Mouse (Mus musculus): ENCODE measurements around the gene Il12rb2. TPM values are rescaled to one million over a fixed set of nuclear protein-coding genes. Genes with fewer than 3 reads are reported as not detected.

The Il12rb2 gene
- polyA plus RNA-seq, 1 experiment from 2014 or later = not detected

- Histone ChIP-seq H3K27ac (no peak overlapping the region), H3K36me3 (peaks cover 34% of the 10 kb centered on the region), H3K9ac (replicated peaks) (no peak overlapping the region), H3K4me2 (replicated peaks) (no peak overlapping the region), H3K4me1 (replicated peaks) (no peaks in the 10 kb centered on the region), H3K9me3 (no peaks in the 10 kb centered on the region), H3K4me3 (replicated peaks) (no peak overlapping the region), H3K27me3 (no peaks in the 10 kb centered on the region)
- ATAC-seq = no peak
- WGBS = 91% methylated on average over 1 of the region's 1 CpGs
Observed at GRCm38 (mm10) chr6:67282897-67283296, 93.1 kb downstream of the Il12rb2 start.

GRCm38 (mm10) chr6:67281614-67282197 lies 94.3 kb downstream of the Il12rb2 start:
- WGBS = 93% methylated on average over 9 of the region's 9 CpGs
- Histone ChIP-seq H3K9ac (replicated peaks) (no peak overlapping the region), H3K27me3 (no peaks in the 10 kb centered on the region), H3K4me2 (replicated peaks) (no peak overlapping the region), H3K4me3 (replicated peaks) (no peak overlapping the region), H3K27ac (no peak overlapping the region), H3K36me3 (peaks cover 34% of the 10 kb centered on the region), H3K9me3 (no peaks in the 10 kb centered on the region), H3K4me1 (replicated peaks) (no peaks in the 10 kb centered on the region)
- ATAC-seq = no peak

- peaks cover 46% of the 10 kb centered on the region for H3K36me3 ChIP-seq
- no peak for ATAC-seq
Observed at GRCm38 (mm10) chr6:67277944-67278343, 98.0 kb downstream of the Il12rb2 start.

GRCm38 (mm10) chr6:67269459-67269858 lies 106.5 kb downstream of the Il12rb2 start:
- ATAC-seq = no peak
- H3K4me2 ChIP-seq (replicated peaks) = peak overlapping the region; percentile 58
- H3K4me3 ChIP-seq (replicated peaks) = peak overlapping the region; percentile 100
- H3K27me3 ChIP-seq = no peaks in the 10 kb centered on the region
- peaks cover 16% of the 10 kb centered on the region for H3K36me3 ChIP-seq
- H3K9me3 ChIP-seq = no peaks in the 10 kb centered on the region
- no peak overlapping the region for H3K27ac ChIP-seq
- WGBS = 60% methylated on average over 2 of the region's 2 CpGs
- no peak overlapping the region for H3K9ac ChIP-seq (replicated peaks)
- H3K4me1 ChIP-seq (replicated peaks) = peaks cover 31% of the 10 kb centered on the region

More at GRCm38 (mm10) chr6:67277944-67278343, 98.0 kb downstream of the Il12rb2 start:
- Histone ChIP-seq H3K4me1 (replicated peaks) (no peaks in the 10 kb centered on the region), H3K4me2 (replicated peaks) (no peak overlapping the region), H3K9me3 (no peaks in the 10 kb centered on the region), H3K9ac (replicated peaks) (no peak overlapping the region), H3K27me3 (no peaks in the 10 kb centered on the region), H3K27ac (no peak overlapping the region), H3K4me3 (replicated peaks) (no peak overlapping the region)
- 92% methylated on average over 5 of the region's 5 CpGs for WGBS

GRCm38 (mm10) chr6:67268983-67269382 lies 107.0 kb downstream of the Il12rb2 start:
- Histone ChIP-seq H3K36me3 (peaks cover 16% of the 10 kb centered on the region), H3K9ac (replicated peaks) (no peak overlapping the region), H3K4me2 (replicated peaks) (peak overlapping the region; percentile 58), H3K9me3 (no peaks in the 10 kb centered on the region), H3K4me3 (replicated peaks) (peak overlapping the region; percentile 100), H3K4me1 (replicated peaks) (peaks cover 31% of the 10 kb centered on the region), H3K27me3 (no peaks in the 10 kb centered on the region), H3K27ac (no peak overlapping the region)
- 14% methylated on average over 1 of the region's 1 CpGs for WGBS
- ATAC-seq = no peak

GRCm38 (mm10) chr6:67268245-67268612 lies 107.8 kb downstream of the Il12rb2 start:
- Histone ChIP-seq H3K9ac (replicated peaks) (peak overlapping the region; percentile 97), H3K27me3 (no peaks in the 10 kb centered on the region), H3K4me2 (replicated peaks) (peak overlapping the region; percentile 76), H3K36me3 (peaks cover 11% of the 10 kb centered on the region), H3K4me3 (replicated peaks) (peak overlapping the region; percentile 100), H3K27ac (no peak overlapping the region), H3K9me3 (no peaks in the 10 kb centered on the region), H3K4me1 (replicated peaks) (peaks cover 31% of the 10 kb centered on the region)
- 0% methylated on average over 2 of the region's 2 CpGs for WGBS
- no peak for ATAC-seq

- peaks cover 7% of the 10 kb centered on the region for H3K36me3 ChIP-seq
- ATAC-seq = peak; percentile 44
Observed at GRCm38 (mm10) chr6:67267408-67268244, 108.4 kb downstream of the Il12rb2 start.

GRCm38 (mm10) chr6:67266664-67267407 lies 109.2 kb downstream of the Il12rb2 start:
- Histone ChIP-seq H3K4me3 (replicated peaks) (peak overlapping the region; percentile 100), H3K9me3 (no peaks in the 10 kb centered on the region), H3K4me2 (replicated peaks) (peak overlapping the region; percentile 76), H3K36me3 (peaks cover 5% of the 10 kb centered on the region), H3K27me3 (no peaks in the 10 kb centered on the region), H3K9ac (replicated peaks) (peak overlapping the region; percentile 97), H3K27ac (peak overlapping the region; percentile 91), H3K4me1 (replicated peaks) (peaks cover 31% of the 10 kb centered on the region)
- peak; percentile 100 for ATAC-seq
- under 1% methylated on average over 68 of the region's 68 CpGs for WGBS

More at GRCm38 (mm10) chr6:67267408-67268244, 108.4 kb downstream of the Il12rb2 start:
- H3K4me2 ChIP-seq (replicated peaks) = peak overlapping the region; percentile 76
- H3K4me1 ChIP-seq (replicated peaks) = peaks cover 31% of the 10 kb centered on the region
- no peaks in the 10 kb centered on the region for H3K27me3 ChIP-seq
- peak overlapping the region; percentile 97 for H3K9ac ChIP-seq (replicated peaks)
- peak overlapping the region; percentile 91 for H3K27ac ChIP-seq
- under 1% methylated on average over 65 of the region's 65 CpGs for WGBS
- no peaks in the 10 kb centered on the region for H3K9me3 ChIP-seq
- H3K4me3 ChIP-seq (replicated peaks) = peak overlapping the region; percentile 100

GRCm38 (mm10) chr6:67266159-67266657 lies 109.8 kb downstream of the Il12rb2 start:
- Histone ChIP-seq H3K4me2 (replicated peaks) (peak overlapping the region; percentile 73), H3K4me3 (replicated peaks) (peak overlapping the region; percentile 100), H3K9ac (replicated peaks) (peak overlapping the region; percentile 64), H3K27me3 (no peaks in the 10 kb centered on the region), H3K36me3 (no peaks in the 10 kb centered on the region), H3K27ac (no peak overlapping the region), H3K9me3 (no peaks in the 10 kb centered on the region), H3K4me1 (replicated peaks) (peaks cover 29% of the 10 kb centered on the region)
- ATAC-seq = no peak; the same call in 1 of the 2 replicates
- WGBS = under 1% methylated on average over 23 of the region's 23 CpGs

GRCm38 (mm10) chr6:67264935-67265334 lies 111.1 kb downstream of the Il12rb2 start:
- Histone ChIP-seq H3K4me1 (replicated peaks) (peaks cover 22% of the 10 kb centered on the region), H3K27me3 (no peaks in the 10 kb centered on the region), H3K36me3 (no peaks in the 10 kb centered on the region), H3K4me3 (replicated peaks) (no peak overlapping the region), H3K27ac (no peak overlapping the region), H3K9ac (replicated peaks) (no peak overlapping the region), H3K4me2 (replicated peaks) (no peak overlapping the region), H3K9me3 (no peaks in the 10 kb centered on the region)
- WGBS = 92% methylated on average over 7 of the region's 7 CpGs
- no peak for ATAC-seq

GRCm38 (mm10) chr6:67251095-67251494 lies 124.9 kb downstream of the Il12rb2 start:
- ATAC-seq = no peak

More at GRCm38 (mm10) chr6:67251095-67251494, 124.9 kb downstream of the Il12rb2 start:
- no peaks in the 10 kb centered on the region for H3K4me1 ChIP-seq (replicated peaks)
- no peak overlapping the region for H3K27ac ChIP-seq
- no peak overlapping the region for H3K9ac ChIP-seq (replicated peaks)
- no peaks in the 10 kb centered on the region for H3K27me3 ChIP-seq
- 93% methylated on average over 4 of the region's 4 CpGs for WGBS
- H3K9me3 ChIP-seq = no peaks in the 10 kb centered on the region
- no peaks in the 10 kb centered on the region for H3K36me3 ChIP-seq
- H3K4me2 ChIP-seq (replicated peaks) = no peak overlapping the region
- no peak overlapping the region for H3K4me3 ChIP-seq (replicated peaks)

All from midbrain, embryonic 13.5 days (tissue).